Mouse (Mus musculus): Measurements from ENCODE around the gene Fam163a. TPM values are rescaled to one million over a fixed set of nuclear protein-coding genes. Genes with fewer than 3 reads are reported as not detected.

Fam163a gene
- polyA plus RNA-seq, 1 experiment from 2014 or later = 5.4 TPM

- H3K4me2 ChIP-seq (replicated peaks; ENCODE audit: low read depth, low read length) = no peak overlapping the region
- H3K36me3 ChIP-seq (ENCODE audit: control insufficient read depth, insufficient read depth, low read length) = no peaks in the 10 kb centered on the region
- no peak overlapping the region for H3K27ac ChIP-seq (ENCODE audit: low read depth, low read length)
- no peaks in the 10 kb centered on the region for H3K9me3 ChIP-seq (ENCODE audit: control insufficient read depth, low read length)
- no peaks in the 10 kb centered on the region for H3K27me3 ChIP-seq (ENCODE audit: control insufficient read depth, insufficient read depth, low read length)
- no peaks in the 10 kb centered on the region; the same call in 1 of the 2 replicates for H3K4me1 ChIP-seq (replicated peaks; ENCODE audit: control insufficient read depth, insufficient read depth, low read length)
- 36% methylated on average over 12 of the region's 12 CpGs for WGBS
- DNase-seq (ENCODE audit: low spot score) = no peak
- H3K4me3 ChIP-seq (ENCODE audit: low read depth, low read length) = no peak overlapping the region
- no peak overlapping the region for H3K9ac ChIP-seq (ENCODE audit: low read depth, low read length)
- 0 out of 2 replicates have a peak, but pooled peaks have one; percentile 35 for ATAC-seq (ENCODE audit: low FRiP score)
These were observed 93.1 kb downstream of the Fam163a start for GRCm38 (mm10) chr1:156111728-156112127.

- H3K36me3 ChIP-seq (ENCODE audit: control insufficient read depth, insufficient read depth, low read length) = no peaks in the 10 kb centered on the region
- no peaks in the 10 kb centered on the region for H3K27me3 ChIP-seq (ENCODE audit: control insufficient read depth, insufficient read depth, low read length)
- H3K4me3 ChIP-seq (ENCODE audit: low read depth, low read length) = no peak overlapping the region
- DNase-seq (ENCODE audit: low spot score) (no peak), ATAC-seq (ENCODE audit: low FRiP score) (no peak)
- H3K9me3 ChIP-seq (ENCODE audit: control insufficient read depth, low read length) = no peaks in the 10 kb centered on the region
- no peak overlapping the region for H3K27ac ChIP-seq (ENCODE audit: low read depth, low read length)
- WGBS = 74% methylated on average over 9 of the region's 9 CpGs
- H3K4me1 ChIP-seq (replicated peaks; ENCODE audit: control insufficient read depth, insufficient read depth, low read length) = no peaks in the 10 kb centered on the region; the same call in 1 of the 2 replicates
- H3K9ac ChIP-seq (ENCODE audit: low read depth, low read length) = no peak overlapping the region
- H3K4me2 ChIP-seq (replicated peaks; ENCODE audit: low read depth, low read length) = no peak overlapping the region
These were observed 93.7 kb downstream of the Fam163a start for GRCm38 (mm10) chr1:156111090-156111489.

- Histone ChIP-seq H3K4me1 (replicated peaks; ENCODE audit: control insufficient read depth, insufficient read depth, low read length) (no peaks in the 10 kb centered on the region), H3K36me3 (ENCODE audit: control insufficient read depth, insufficient read depth, low read length) (no peaks in the 10 kb centered on the region), H3K4me3 (ENCODE audit: low read depth, low read length) (no peak overlapping the region), H3K27me3 (ENCODE audit: control insufficient read depth, insufficient read depth, low read length) (no peaks in the 10 kb centered on the region), H3K4me2 (replicated peaks; ENCODE audit: low read depth, low read length) (no peak overlapping the region), H3K9me3 (ENCODE audit: control insufficient read depth, low read length) (no peaks in the 10 kb centered on the region), H3K27ac (ENCODE audit: low read depth, low read length) (no peak overlapping the region), H3K9ac (ENCODE audit: low read depth, low read length) (no peak overlapping the region)
- ATAC-seq (ENCODE audit: low FRiP score) (no peak), DNase-seq (ENCODE audit: low spot score) (no peak)
- 66% methylated on average over 10 of the region's 10 CpGs for WGBS
These were observed 96.4 kb downstream of the Fam163a start for GRCm38 (mm10) chr1:156108400-156108799.

GRCm38 (mm10) chr1:156107424-156107823 lies 97.4 kb downstream of the Fam163a start:
- Histone ChIP-seq H3K9ac (ENCODE audit: low read depth, low read length) (no peak overlapping the region), H3K4me1 (replicated peaks; ENCODE audit: control insufficient read depth, insufficient read depth, low read length) (no peaks in the 10 kb centered on the region), H3K9me3 (ENCODE audit: control insufficient read depth, low read length) (no peaks in the 10 kb centered on the region), H3K4me2 (replicated peaks; ENCODE audit: low read depth, low read length) (no peak overlapping the region), H3K27ac (ENCODE audit: low read depth, low read length) (no peak overlapping the region), H3K4me3 (ENCODE audit: low read depth, low read length) (no peak overlapping the region), H3K36me3 (ENCODE audit: control insufficient read depth, insufficient read depth, low read length) (no peaks in the 10 kb centered on the region), H3K27me3 (ENCODE audit: control insufficient read depth, insufficient read depth, low read length) (no peaks in the 10 kb centered on the region)
- 90% methylated on average over 2 of the region's 2 CpGs for WGBS
- no peak for DNase-seq (ENCODE audit: low spot score)
- ATAC-seq (ENCODE audit: low FRiP score) = no peak

- Histone ChIP-seq H3K4me1 (replicated peaks; ENCODE audit: control insufficient read depth, insufficient read depth, low read length) (no peaks in the 10 kb centered on the region), H3K4me2 (replicated peaks; ENCODE audit: low read depth, low read length) (no peak overlapping the region), H3K9me3 (ENCODE audit: control insufficient read depth, low read length) (no peaks in the 10 kb centered on the region), H3K9ac (ENCODE audit: low read depth, low read length) (no peak overlapping the region), H3K27ac (ENCODE audit: low read depth, low read length) (no peak overlapping the region), H3K27me3 (ENCODE audit: control insufficient read depth, insufficient read depth, low read length) (no peaks in the 10 kb centered on the region), H3K36me3 (ENCODE audit: control insufficient read depth, insufficient read depth, low read length) (no peaks in the 10 kb centered on the region), H3K4me3 (ENCODE audit: low read depth, low read length) (no peak overlapping the region)
- ATAC-seq (ENCODE audit: low FRiP score) (no peak), DNase-seq (ENCODE audit: low spot score) (no peak)
- WGBS = 80% methylated on average over 2 of the region's 2 CpGs
These were observed 99.4 kb downstream of the Fam163a start for GRCm38 (mm10) chr1:156105381-156105780.

- H3K27me3 ChIP-seq (ENCODE audit: control insufficient read depth, insufficient read depth, low read length) = no peaks in the 10 kb centered on the region
- no peaks in the 10 kb centered on the region for H3K4me1 ChIP-seq (replicated peaks; ENCODE audit: control insufficient read depth, insufficient read depth, low read length)
- no peaks in the 10 kb centered on the region for H3K9me3 ChIP-seq (ENCODE audit: control insufficient read depth, low read length)
- H3K27ac ChIP-seq (ENCODE audit: low read depth, low read length) = no peak overlapping the region
- no peaks in the 10 kb centered on the region for H3K36me3 ChIP-seq (ENCODE audit: control insufficient read depth, insufficient read depth, low read length)
- 92% methylated on average over 2 of the region's 2 CpGs for WGBS
- H3K4me2 ChIP-seq (replicated peaks; ENCODE audit: low read depth, low read length) = no peak overlapping the region
- no peak overlapping the region for H3K9ac ChIP-seq (ENCODE audit: low read depth, low read length)
- ATAC-seq (ENCODE audit: low FRiP score) (no peak), DNase-seq (ENCODE audit: low spot score) (no peak)
- H3K4me3 ChIP-seq (ENCODE audit: low read depth, low read length) = no peak overlapping the region
These were observed 101.1 kb downstream of the Fam163a start for GRCm38 (mm10) chr1:156103763-156104162.

- no peak overlapping the region for H3K4me2 ChIP-seq (replicated peaks; ENCODE audit: low read depth, low read length)
- no peaks in the 10 kb centered on the region for H3K27me3 ChIP-seq (ENCODE audit: control insufficient read depth, insufficient read depth, low read length)
- no peak overlapping the region for H3K4me3 ChIP-seq (ENCODE audit: low read depth, low read length)
- DNase-seq (ENCODE audit: low spot score) (no peak), ATAC-seq (ENCODE audit: low FRiP score) (no peak)
- 79% methylated on average over 4 of the region's 4 CpGs for WGBS
- H3K9ac ChIP-seq (ENCODE audit: low read depth, low read length) = no peak overlapping the region
- H3K27ac ChIP-seq (ENCODE audit: low read depth, low read length) = no peak overlapping the region
- H3K4me1 ChIP-seq (replicated peaks; ENCODE audit: control insufficient read depth, insufficient read depth, low read length) = no peaks in the 10 kb centered on the region
- no peaks in the 10 kb centered on the region for H3K36me3 ChIP-seq (ENCODE audit: control insufficient read depth, insufficient read depth, low read length)
- no peaks in the 10 kb centered on the region for H3K9me3 ChIP-seq (ENCODE audit: control insufficient read depth, low read length)
These were observed 113.0 kb downstream of the Fam163a start for GRCm38 (mm10) chr1:156091811-156092210.

- DNase-seq (ENCODE audit: low spot score) = peak; percentile 73
- Histone ChIP-seq H3K27ac (ENCODE audit: low read depth, low read length) (peak overlapping the region; percentile 61), H3K9ac (ENCODE audit: low read depth, low read length) (no peak overlapping the region), H3K4me3 (ENCODE audit: low read depth, low read length) (no peak overlapping the region), H3K4me2 (replicated peaks; ENCODE audit: low read depth, low read length) (no peak overlapping the region), H3K4me1 (replicated peaks; ENCODE audit: control insufficient read depth, insufficient read depth, low read length) (no peaks in the 10 kb centered on the region), H3K36me3 (ENCODE audit: control insufficient read depth, insufficient read depth, low read length) (no peaks in the 10 kb centered on the region), H3K27me3 (ENCODE audit: control insufficient read depth, insufficient read depth, low read length) (no peaks in the 10 kb centered on the region), H3K9me3 (ENCODE audit: control insufficient read depth, low read length) (no peaks in the 10 kb centered on the region)
- ATAC-seq (ENCODE audit: low FRiP score) = peak; percentile 94
- WGBS = 45% methylated on average over 4 of the region's 4 CpGs
These were observed 114.8 kb downstream of the Fam163a start for GRCm38 (mm10) chr1:156090042-156090441.

- Histone ChIP-seq H3K27me3 (ENCODE audit: control insufficient read depth, insufficient read depth, low read length) (no peaks in the 10 kb centered on the region), H3K9ac (ENCODE audit: low read depth, low read length) (no peak overlapping the region), H3K4me3 (ENCODE audit: low read depth, low read length) (no peak overlapping the region), H3K36me3 (ENCODE audit: control insufficient read depth, insufficient read depth, low read length) (no peaks in the 10 kb centered on the region), H3K9me3 (ENCODE audit: control insufficient read depth, low read length) (no peaks in the 10 kb centered on the region), H3K4me1 (replicated peaks; ENCODE audit: control insufficient read depth, insufficient read depth, low read length) (no peaks in the 10 kb centered on the region), H3K4me2 (replicated peaks; ENCODE audit: low read depth, low read length) (no peak overlapping the region), H3K27ac (ENCODE audit: low read depth, low read length) (peak overlapping the region; percentile 61; the same call in 1 of the 2 replicates)
- no peak; the same call in 1 of the 2 replicates for ATAC-seq (ENCODE audit: low FRiP score)
- peak; percentile 33 for DNase-seq (ENCODE audit: low spot score)
- 69% methylated on average over 8 of the region's 8 CpGs for WGBS
These were observed 115.3 kb downstream of the Fam163a start for GRCm38 (mm10) chr1:156089561-156089960.
